Mouse (Mus musculus): ENCODE data around the gene Ooep. TPM values are rescaled to one million over a fixed set of nuclear protein-coding genes. Genes with fewer than 3 reads are reported as not detected.

The Ooep gene
- 0.06 TPM in 1 of 2 replicates, not detected in the other for polyA plus RNA-seq (2015; fragmentation: Nextera tagmentation; extraction: Ambion mirVana)

- Histone ChIP-seq H3K36me3 (ENCODE audit: control insufficient read depth, insufficient read depth) (no peaks in the 10 kb centered on the region), H3K9me3 (replicated peaks; ENCODE audit: control insufficient read depth, low read length) (no peaks in the 10 kb centered on the region), H3K4me1 (ENCODE audit: control insufficient read depth, low read depth, low read length) (no peaks in the 10 kb centered on the region), H3K27me3 (ENCODE audit: control insufficient read depth, insufficient read depth, low read depth, low read length) (peaks cover 4% of the 10 kb centered on the region), H3K9ac (ENCODE audit: low read depth, low read length) (no peak within 1 kb of the TSS), H3K4me3 (ENCODE audit: low read depth, low read length) (no peak within 1 kb of the TSS), H3K4me2 (ENCODE audit: low read depth, low read length) (peak within 1 kb of the TSS; percentile 18; the same call in 1 of the 2 replicates), H3K27ac (ENCODE audit: low read length) (no peak within 1 kb of the TSS)
- ATAC-seq (ENCODE audit: low read depth): no peak
- 6% methylated on average over 23 of the region's 23 CpGs for WGBS (ENCODE audit: insufficient replicate concordance)
Measured at GRCm38 (mm10) chr9:78378113-78378785, at the start of gene Ooep. Gene Ooep, minus strand, starts transcription at chr9:78378725.

- WGBS (ENCODE audit: insufficient replicate concordance): 20% methylated on average over 6 of the region's 6 CpGs
- H3K4me1 ChIP-seq (ENCODE audit: control insufficient read depth, low read depth, low read length): no peaks in the 10 kb centered on the region; the same call in none of the 2 replicates
- no peaks in the 10 kb centered on the region for H3K27me3 ChIP-seq (ENCODE audit: control insufficient read depth, insufficient read depth, low read depth, low read length)
- peak overlapping the region; percentile 54 for H3K4me2 ChIP-seq (ENCODE audit: low read depth, low read length)
- 0 out of 2 replicates have a peak overlapping the region, but pooled peaks have one; percentile 3 for H3K27ac ChIP-seq (ENCODE audit: low read length)
- no peaks in the 10 kb centered on the region for H3K9me3 ChIP-seq (replicated peaks; ENCODE audit: control insufficient read depth, low read length)
- no peaks in the 10 kb centered on the region for H3K36me3 ChIP-seq (ENCODE audit: control insufficient read depth, insufficient read depth)
- 0 out of 2 replicates have a peak overlapping the region, but pooled peaks have one; percentile 40 for H3K4me3 ChIP-seq (ENCODE audit: low read depth, low read length)
- ATAC-seq (ENCODE audit: low read depth): peak; percentile 30; the same call in 1 of the 2 replicates
- H3K9ac ChIP-seq (ENCODE audit: low read depth, low read length): no peak overlapping the region; the same call in 1 of the 2 replicates
Measured at GRCm38 (mm10) chr9:78428185-78428584, 49.7 kb upstream of the Ooep start.

DNA sequence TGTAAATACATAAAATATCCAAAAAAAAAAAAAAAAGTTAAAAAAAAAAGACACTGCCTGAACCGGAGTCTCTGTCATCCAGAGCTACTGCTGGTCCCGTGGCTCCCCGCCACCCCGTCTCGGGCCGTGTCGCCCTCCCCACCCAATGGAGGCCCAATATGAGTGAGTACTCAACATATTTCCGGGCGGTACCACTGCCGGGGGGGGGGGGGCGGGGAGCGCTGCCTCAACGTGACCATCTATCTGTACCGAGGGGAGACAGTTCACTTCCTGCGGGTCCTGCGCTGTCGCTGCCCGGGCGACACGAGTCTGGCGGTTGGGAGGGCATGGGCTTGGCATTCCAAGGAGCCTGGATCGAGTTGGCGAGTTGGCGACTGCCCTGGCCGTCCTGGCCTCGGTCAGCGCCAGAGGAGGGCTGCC is 48.8 kb upstream of the Ooep start:
- Histone ChIP-seq H3K27ac (ENCODE audit: low read length) (no peak overlapping the region), H3K4me2 (ENCODE audit: low read depth, low read length) (peak overlapping the region; percentile 54), H3K4me3 (ENCODE audit: low read depth, low read length) (peak overlapping the region; percentile 40), H3K9me3 (replicated peaks; ENCODE audit: control insufficient read depth, low read length) (no peaks in the 10 kb centered on the region), H3K4me1 (ENCODE audit: control insufficient read depth, low read depth, low read length) (no peaks in the 10 kb centered on the region; the same call in none of the 2 replicates), H3K36me3 (ENCODE audit: control insufficient read depth, insufficient read depth) (no peaks in the 10 kb centered on the region), H3K9ac (ENCODE audit: low read depth, low read length) (peak overlapping the region; percentile 29; the same call in 1 of the 2 replicates), H3K27me3 (ENCODE audit: control insufficient read depth, insufficient read depth, low read depth, low read length) (no peaks in the 10 kb centered on the region)
- ATAC-seq (ENCODE audit: low read depth): 0 out of 2 replicates have a peak, but pooled peaks have one; percentile 35
- WGBS (ENCODE audit: insufficient replicate concordance): 9% methylated on average over 22 of the region's 27 CpGs

DNA sequence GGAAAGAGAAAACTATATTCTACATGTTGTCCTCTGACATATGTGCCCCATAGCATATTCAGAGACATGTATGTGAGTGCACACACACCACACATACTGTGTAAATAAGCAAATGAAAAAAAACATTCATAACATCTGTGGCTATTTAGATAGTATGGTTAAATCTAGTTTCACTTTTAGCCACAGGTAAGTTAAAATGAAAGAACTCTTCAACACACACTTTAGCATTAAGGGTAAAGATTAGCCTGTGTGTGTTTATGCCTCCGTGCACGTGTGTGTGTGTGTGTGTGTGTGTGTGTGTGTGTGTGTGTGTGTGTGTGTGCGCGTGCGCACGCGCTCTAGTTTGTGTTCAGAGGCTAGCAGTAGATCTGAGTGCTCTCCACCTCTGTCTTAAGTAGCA is 23.1 kb upstream of the Ooep start:
- H3K27me3 ChIP-seq (ENCODE audit: control insufficient read depth, insufficient read depth, low read depth, low read length): peaks cover 14% of the 10 kb centered on the region
- no peaks in the 10 kb centered on the region for H3K4me1 ChIP-seq (ENCODE audit: control insufficient read depth, low read depth, low read length)
- H3K4me3 ChIP-seq (ENCODE audit: low read depth, low read length): no peak overlapping the region
- H3K36me3 ChIP-seq (ENCODE audit: control insufficient read depth, insufficient read depth): no peaks in the 10 kb centered on the region
- H3K4me2 ChIP-seq (ENCODE audit: low read depth, low read length): no peak overlapping the region
- ATAC-seq (ENCODE audit: low read depth): no peak
- no peak overlapping the region for H3K27ac ChIP-seq (ENCODE audit: low read length)
- no peaks in the 10 kb centered on the region for H3K9me3 ChIP-seq (replicated peaks; ENCODE audit: control insufficient read depth, low read length)
- WGBS (ENCODE audit: insufficient replicate concordance): 86% methylated on average over 7 of the region's 7 CpGs
- no peak overlapping the region for H3K9ac ChIP-seq (ENCODE audit: low read depth, low read length)

GRCm38 (mm10) chr9:78400570-78400969 is 22.0 kb upstream of the Ooep start:
- WGBS (ENCODE audit: insufficient replicate concordance): 58% methylated on average over 5 of the region's 5 CpGs
- H3K4me2 ChIP-seq (ENCODE audit: low read depth, low read length): no peak overlapping the region
- H3K4me1 ChIP-seq (ENCODE audit: control insufficient read depth, low read depth, low read length): peaks cover 4% of the 10 kb centered on the region
- H3K9ac ChIP-seq (ENCODE audit: low read depth, low read length): no peak overlapping the region
- no peak overlapping the region for H3K4me3 ChIP-seq (ENCODE audit: low read depth, low read length)
- ATAC-seq (ENCODE audit: low read depth): no peak
- H3K27me3 ChIP-seq (ENCODE audit: control insufficient read depth, insufficient read depth, low read depth, low read length): peaks cover 25% of the 10 kb centered on the region
- no peak overlapping the region for H3K27ac ChIP-seq (ENCODE audit: low read length)
- no peaks in the 10 kb centered on the region for H3K36me3 ChIP-seq (ENCODE audit: control insufficient read depth, insufficient read depth)
- H3K9me3 ChIP-seq (replicated peaks; ENCODE audit: control insufficient read depth, low read length): no peaks in the 10 kb centered on the region

DNA sequence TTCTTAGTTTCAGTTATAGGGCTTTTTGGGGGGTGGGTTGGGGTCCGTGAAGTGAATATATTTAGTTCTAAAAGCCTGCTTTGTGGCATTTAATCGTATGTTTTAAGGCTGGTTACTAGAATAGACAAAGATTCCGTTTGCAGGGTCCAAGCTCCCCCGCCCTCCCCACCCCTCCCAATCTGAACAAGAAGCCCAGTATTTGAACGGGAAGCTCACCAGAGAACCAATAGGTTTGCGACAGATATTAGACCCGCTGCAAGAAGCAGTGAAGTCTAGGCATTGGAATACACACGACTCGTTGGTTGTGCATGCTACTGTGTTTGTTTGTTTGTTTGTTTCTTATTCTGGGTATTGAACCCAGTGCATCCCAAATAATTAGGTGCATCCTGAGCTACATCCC is 18.0 kb upstream of the Ooep start:
- H3K4me3 ChIP-seq (ENCODE audit: low read depth, low read length): no peak overlapping the region
- no peaks in the 10 kb centered on the region for H3K36me3 ChIP-seq (ENCODE audit: control insufficient read depth, insufficient read depth)
- ATAC-seq (ENCODE audit: low read depth): no peak
- H3K9ac ChIP-seq (ENCODE audit: low read depth, low read length): no peak overlapping the region
- no peaks in the 10 kb centered on the region for H3K9me3 ChIP-seq (replicated peaks; ENCODE audit: control insufficient read depth, low read length)
- H3K27me3 ChIP-seq (ENCODE audit: control insufficient read depth, insufficient read depth, low read depth, low read length): peaks cover 53% of the 10 kb centered on the region
- no peak overlapping the region for H3K4me2 ChIP-seq (ENCODE audit: low read depth, low read length)
- peaks cover 4% of the 10 kb centered on the region for H3K4me1 ChIP-seq (ENCODE audit: control insufficient read depth, low read depth, low read length)
- H3K27ac ChIP-seq (ENCODE audit: low read length): no peak overlapping the region
- WGBS (ENCODE audit: insufficient replicate concordance): 47% methylated on average over 9 of the region's 9 CpGs

GRCm38 (mm10) chr9:78395630-78396351 is 17.3 kb upstream of the Ooep start, which contains the start of gene Ddx43:
Gene Ddx43, plus strand, starts transcription at chr9:78395777.
- peak; percentile 72 for ATAC-seq (ENCODE audit: low read depth)
- 2% methylated on average over 93 of the region's 93 CpGs for WGBS (ENCODE audit: insufficient replicate concordance)
- peaks cover 53% of the 10 kb centered on the region for H3K27me3 ChIP-seq (ENCODE audit: control insufficient read depth, insufficient read depth, low read depth, low read length)
- peak within 1 kb of the TSS; percentile 44 for H3K4me3 ChIP-seq (ENCODE audit: low read depth, low read length)
- H3K9me3 ChIP-seq (replicated peaks; ENCODE audit: control insufficient read depth, low read length): no peaks in the 10 kb centered on the region
- no peaks in the 10 kb centered on the region for H3K36me3 ChIP-seq (ENCODE audit: control insufficient read depth, insufficient read depth)
- no peak within 1 kb of the TSS for H3K27ac ChIP-seq (ENCODE audit: low read length)
- peaks cover 4% of the 10 kb centered on the region for H3K4me1 ChIP-seq (ENCODE audit: control insufficient read depth, low read depth, low read length)
- H3K4me2 ChIP-seq (ENCODE audit: low read depth, low read length): peak within 1 kb of the TSS; percentile 54
- H3K9ac ChIP-seq (ENCODE audit: low read depth, low read length): no peak within 1 kb of the TSS

GRCm38 (mm10) chr9:78395244-78395629 is 16.7 kb upstream of the Ooep start:
- Histone ChIP-seq H3K4me3 (ENCODE audit: low read depth, low read length) (peak overlapping the region; percentile 44), H3K36me3 (ENCODE audit: control insufficient read depth, insufficient read depth) (no peaks in the 10 kb centered on the region), H3K27me3 (ENCODE audit: control insufficient read depth, insufficient read depth, low read depth, low read length) (peaks cover 53% of the 10 kb centered on the region), H3K4me1 (ENCODE audit: control insufficient read depth, low read depth, low read length) (peaks cover 4% of the 10 kb centered on the region), H3K27ac (ENCODE audit: low read length) (no peak overlapping the region), H3K4me2 (ENCODE audit: low read depth, low read length) (no peak overlapping the region), H3K9me3 (replicated peaks; ENCODE audit: control insufficient read depth, low read length) (no peaks in the 10 kb centered on the region), H3K9ac (ENCODE audit: low read depth, low read length) (no peak overlapping the region)
- WGBS (ENCODE audit: insufficient replicate concordance): 27% methylated on average over 11 of the region's 11 CpGs
- ATAC-seq (ENCODE audit: low read depth): no peak

- no peak overlapping the region for H3K4me2 ChIP-seq (ENCODE audit: low read depth, low read length)
- H3K4me3 ChIP-seq (ENCODE audit: low read depth, low read length): no peak overlapping the region
- peaks cover 4% of the 10 kb centered on the region for H3K4me1 ChIP-seq (ENCODE audit: control insufficient read depth, low read depth, low read length)
- WGBS (ENCODE audit: insufficient replicate concordance): 49% methylated on average over 7 of the region's 7 CpGs
- H3K27ac ChIP-seq (ENCODE audit: low read length): no peak overlapping the region
- no peak for ATAC-seq (ENCODE audit: low read depth)
- H3K9ac ChIP-seq (ENCODE audit: low read depth, low read length): no peak overlapping the region
- no peaks in the 10 kb centered on the region for H3K9me3 ChIP-seq (replicated peaks; ENCODE audit: control insufficient read depth, low read length)
- peaks cover 53% of the 10 kb centered on the region for H3K27me3 ChIP-seq (ENCODE audit: control insufficient read depth, insufficient read depth, low read depth, low read length)
- no peaks in the 10 kb centered on the region for H3K36me3 ChIP-seq (ENCODE audit: control insufficient read depth, insufficient read depth)
Measured at GRCm38 (mm10) chr9:78394602-78395001, 16.1 kb upstream of the Ooep start.

Measured in liver, embryonic 16.5 days (tissue).